Mouse (Mus musculus) adrenal gland, adult 18-20 months (tissue): ENCODE data around the gene Gm8300. TPM values are rescaled to one million over a fixed set of nuclear protein-coding genes. Genes with fewer than 3 reads are reported as not detected.
A peak's percentile ranks its signal among the peaks of the same experiment; 100 is the strongest.
"Not testable (repeated sequence)": the region's sequence is repeated elsewhere in the genome, so short reads cannot be mapped to it uniquely, and the experiment has no call there.

ENCODE experiments used
- DNase-seq, 2 experiments: peaks; one replicate each; pipeline ENCODE4 v3.0.0; 2021 to 2022; ENCODE audit warnings: low spot score in 2 of 2
- long read RNA-seq, 2 experiments: library from polyadenylated mRNA; stranded (forward); transcript quantifications; one replicate each; pipeline ENCODE4 v2.0.0; 2021
- total RNA-seq, 2 experiments: library from RNA; stranded (reverse); gene quantifications; 1 replicate in 1 of 2; 2 replicates in 1 of 2; pipeline ENCODE4 v1.2.3; 2021

Gm8300 gene
- total RNA-seq: not detected
- long read RNA-seq, experiment 1: 0 reads
- long read RNA-seq, experiment 2: 0 reads

DNA sequence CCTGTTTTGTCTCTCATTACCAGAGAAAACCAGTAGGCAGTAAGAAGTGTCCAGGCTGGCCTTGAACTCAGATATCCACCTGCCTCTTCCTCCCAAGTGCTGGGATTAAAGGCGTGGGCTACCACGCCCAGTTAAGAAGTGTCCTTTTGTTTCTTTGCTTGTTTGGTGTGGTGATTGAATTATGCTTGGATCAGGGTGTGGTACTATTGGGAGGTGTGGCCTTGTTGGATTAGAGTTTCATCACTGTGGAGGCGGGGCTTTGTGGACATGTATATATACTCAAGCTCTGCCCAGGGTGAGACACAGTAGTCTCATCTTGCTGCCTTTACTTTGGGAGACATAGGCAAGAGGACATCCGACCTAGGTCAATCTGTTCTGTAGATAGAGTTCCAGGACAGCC lies at the start of gene Gm8300:
Gene Gm8300, plus strand, starts transcription at position 301 of the 400 bp plus-strand sequence.
- DNase-seq: not testable (repeated sequence)

DNA sequence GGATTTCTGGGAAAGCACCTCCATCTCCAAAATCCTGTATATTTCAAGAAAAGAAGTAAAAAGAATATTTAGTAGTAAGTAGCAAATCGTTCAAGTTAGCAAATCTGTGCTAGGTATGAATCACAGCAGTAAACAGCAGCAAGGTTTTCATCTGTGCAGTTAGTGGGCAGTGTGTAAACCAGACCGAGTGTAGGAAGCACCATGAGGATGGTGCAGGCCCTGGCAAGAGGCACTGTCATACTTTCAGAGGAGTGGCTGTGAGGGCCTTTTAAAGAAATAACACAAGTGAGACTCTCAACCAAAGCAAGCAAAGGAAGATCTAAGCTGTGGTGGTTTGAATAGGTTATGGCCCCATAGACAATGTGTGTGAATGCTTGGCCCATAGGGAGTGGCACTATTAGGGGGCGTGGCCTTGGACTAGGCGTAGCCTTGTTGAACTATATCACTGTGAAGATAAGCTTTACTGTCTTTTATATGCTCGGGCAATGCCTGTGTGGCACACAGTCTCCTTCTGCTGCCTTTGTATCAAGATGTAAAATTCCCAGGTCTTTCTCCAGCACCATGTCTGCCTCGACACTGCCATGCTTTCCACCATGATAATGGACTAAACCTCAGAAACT lies 49.3 kb upstream of the Gm8300 start:
- DNase-seq: no peak

DNA sequence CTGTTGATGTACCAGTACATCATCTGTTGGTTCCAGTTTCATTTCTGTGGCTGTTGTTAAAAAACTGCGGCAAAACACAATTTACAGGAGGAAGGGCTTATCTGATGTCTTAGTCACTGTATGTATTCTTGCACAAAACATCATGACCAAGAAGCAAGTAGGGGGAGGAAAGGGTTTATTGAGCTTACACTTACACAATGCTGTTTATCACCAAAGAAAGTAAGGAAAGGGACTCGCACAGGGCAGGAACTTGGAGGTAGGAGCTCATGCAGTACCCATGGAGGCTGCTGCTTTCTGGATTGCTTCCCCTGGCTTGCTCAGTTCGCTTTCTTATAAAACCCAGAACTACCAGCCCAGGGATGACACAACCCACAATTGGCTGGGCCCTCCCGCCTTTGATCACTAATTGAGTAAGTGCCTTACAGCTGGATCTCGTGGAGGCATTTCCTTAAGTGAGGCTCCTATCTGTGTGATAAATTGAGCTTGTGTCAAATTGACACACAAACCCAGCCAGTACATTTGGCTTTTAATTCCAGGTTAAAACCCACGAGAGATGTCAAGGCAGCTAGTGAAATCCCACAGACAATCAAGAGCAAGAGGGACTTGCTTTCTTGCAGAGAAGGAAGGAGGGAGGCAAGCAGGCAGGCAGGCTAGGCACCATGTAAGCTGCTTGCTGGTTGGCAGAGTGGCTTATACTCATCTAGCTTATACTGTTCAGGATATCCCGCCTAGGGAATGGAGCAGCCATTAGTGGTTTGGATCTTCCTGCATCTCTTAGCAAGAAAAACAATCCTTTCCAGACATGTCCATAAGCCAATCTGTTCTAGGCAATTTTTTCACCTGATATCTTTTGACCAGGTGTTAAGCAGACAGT lies 43.6 kb upstream of the Gm8300 start:
- no peak for DNase-seq

DNA sequence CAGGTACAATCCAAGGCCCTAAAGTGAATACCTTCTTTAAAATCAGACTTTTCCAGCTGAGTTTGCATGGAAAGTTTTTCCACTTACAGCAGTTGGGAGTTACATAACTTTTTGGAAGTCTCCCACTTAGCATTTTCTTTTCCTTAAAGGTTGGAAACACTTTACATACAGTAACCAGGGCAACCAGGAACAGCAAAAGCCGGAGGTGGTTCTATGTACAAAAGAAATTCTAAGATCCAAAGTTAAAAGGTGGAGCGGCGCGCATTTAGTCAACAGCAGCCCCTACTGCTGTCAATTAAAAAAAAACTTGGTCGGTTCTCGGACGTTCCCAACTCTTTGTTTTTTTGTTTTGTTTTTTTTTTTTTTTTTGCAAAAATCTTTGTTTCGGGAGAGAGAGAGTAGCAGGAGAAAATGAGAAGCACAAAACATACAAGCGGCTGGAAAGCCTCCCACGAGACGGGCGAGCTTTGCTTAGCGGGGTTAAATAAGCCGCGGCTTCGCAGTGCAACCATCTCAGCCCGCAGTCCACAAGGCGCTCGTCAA lies 42.6 kb upstream of the Gm8300 start:
- DNase-seq: no peak

DNA sequence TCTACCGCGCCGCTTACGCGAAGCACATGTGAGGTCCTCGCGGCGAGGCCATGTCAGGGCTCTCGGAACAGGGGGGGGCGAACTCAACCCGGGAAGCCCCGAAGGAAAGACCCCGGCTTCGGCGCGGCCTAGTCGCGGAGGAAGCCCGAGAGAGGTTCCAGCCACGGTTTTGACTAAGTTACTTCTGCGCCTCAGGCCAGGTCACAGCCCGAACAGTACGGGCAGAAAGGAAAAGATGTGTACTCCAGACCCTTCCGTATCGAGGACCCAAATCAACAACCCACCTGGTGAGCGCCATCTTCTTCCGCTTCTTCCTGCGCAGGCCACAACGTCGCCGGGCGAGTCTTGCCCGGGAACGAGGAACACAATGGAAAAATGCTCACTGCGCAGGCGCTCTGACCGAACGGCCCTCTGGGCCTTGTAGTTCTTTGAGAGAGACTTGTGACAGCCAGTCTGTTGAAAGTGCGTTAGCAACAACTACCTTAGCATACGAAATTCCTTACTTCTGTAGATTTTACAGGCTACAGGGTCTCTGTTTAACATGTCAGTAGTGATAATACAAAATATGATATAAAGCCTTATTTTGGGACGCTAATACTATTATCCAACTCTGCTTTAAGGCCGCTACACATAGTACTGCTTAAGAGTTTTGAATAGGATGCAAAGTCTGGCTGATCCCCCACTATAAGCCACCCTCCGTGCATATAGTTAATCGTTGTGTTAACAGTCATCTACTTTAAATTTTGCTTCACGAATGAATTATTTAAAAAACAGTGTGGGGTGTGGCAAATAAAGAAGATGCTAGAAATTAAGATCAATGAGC lies 41.9 kb upstream of the Gm8300 start, which contains the start of gene Snw1:
Gene Snw1, minus strand, starts transcription at position 311 of the 823 bp plus-strand sequence.
- DNase-seq: peak; percentile 88 to 91

DNA sequence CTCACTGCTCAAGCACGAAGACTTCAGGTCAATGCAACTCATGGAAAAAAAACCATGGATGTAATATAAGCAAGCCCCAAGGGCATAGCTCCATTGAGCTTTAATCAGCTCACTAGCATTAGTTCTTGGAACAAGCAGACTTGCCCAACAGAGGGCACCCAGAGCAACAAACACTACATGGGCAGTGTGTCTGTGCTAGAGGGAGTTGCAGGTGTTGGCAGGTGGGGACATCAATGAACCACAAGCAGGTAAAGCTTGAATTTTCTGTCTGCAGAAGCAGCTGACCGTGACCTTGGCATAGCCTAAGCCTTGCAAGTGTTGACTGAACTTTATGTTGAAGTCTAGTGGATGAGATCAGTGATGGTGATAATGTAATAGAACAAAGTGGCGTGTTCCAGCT lies 39.4 kb upstream of the Gm8300 start:
- no peak for DNase-seq

DNA sequence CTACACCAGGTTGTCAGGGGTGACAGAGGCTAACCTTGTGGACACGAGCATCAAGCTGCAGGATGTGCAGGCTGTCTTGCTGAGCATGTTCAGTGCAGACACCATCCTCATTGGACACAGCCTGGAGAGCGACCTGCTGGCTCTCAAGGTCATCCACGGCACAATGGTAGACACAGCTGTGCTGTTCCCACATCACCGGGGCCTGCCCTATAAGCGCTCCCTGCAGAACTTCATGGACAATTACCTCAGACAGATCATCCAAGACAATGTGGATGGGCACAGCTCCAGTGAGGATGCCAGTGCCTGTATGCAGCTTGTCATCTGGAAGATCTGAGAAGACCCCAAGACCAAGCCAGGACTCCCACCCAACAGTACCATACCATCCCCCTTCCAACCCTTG lies 31.6 kb upstream of the Gm8300 start:
- DNase-seq: not testable (repeated sequence)

DNA sequence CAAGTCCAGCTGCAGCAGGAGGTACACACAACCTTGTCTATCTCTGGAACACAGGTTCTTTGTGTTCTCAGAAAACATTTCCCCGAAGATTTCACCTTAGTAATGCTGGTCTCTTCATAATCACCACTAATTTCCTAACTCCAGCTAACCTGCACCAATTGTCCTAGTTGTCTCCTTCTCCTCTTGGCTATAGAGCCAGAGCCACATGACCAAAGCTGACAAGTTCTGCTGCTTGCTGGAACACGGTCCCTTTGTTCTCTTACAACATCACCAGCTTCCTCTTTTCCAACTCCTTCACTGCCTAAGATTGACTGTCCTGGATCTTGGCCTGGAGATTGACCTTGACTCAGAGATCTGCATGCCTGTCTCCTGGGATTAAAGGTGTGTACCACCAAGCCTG lies 25.4 kb upstream of the Gm8300 start:
- DNase-seq: not testable (repeated sequence)

DNA sequence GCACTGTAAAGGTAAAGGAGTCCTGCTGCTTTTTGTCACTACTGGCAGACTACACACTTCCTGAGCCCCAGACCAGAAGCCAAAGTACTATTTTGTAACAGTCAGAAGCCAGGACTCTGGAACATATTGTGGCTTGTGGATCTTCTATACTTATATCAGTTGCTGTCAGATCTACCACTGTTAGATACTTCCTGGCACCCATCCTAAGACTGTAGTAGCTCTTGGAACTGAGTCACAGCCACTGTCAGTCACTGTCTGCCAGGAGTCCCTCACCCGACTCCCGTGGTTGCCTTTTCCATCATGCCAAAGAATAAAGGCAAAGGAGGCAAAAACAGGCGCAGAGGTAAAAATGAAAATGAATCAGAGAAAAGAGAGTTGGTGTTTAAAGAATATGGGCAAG lies 19.7 kb upstream of the Gm8300 start, which contains the start of gene Gm5788:
Gene Gm5788, plus strand, starts transcription at position 301 of the 400 bp plus-strand sequence.
- DNase-seq: not testable (repeated sequence)

DNA sequence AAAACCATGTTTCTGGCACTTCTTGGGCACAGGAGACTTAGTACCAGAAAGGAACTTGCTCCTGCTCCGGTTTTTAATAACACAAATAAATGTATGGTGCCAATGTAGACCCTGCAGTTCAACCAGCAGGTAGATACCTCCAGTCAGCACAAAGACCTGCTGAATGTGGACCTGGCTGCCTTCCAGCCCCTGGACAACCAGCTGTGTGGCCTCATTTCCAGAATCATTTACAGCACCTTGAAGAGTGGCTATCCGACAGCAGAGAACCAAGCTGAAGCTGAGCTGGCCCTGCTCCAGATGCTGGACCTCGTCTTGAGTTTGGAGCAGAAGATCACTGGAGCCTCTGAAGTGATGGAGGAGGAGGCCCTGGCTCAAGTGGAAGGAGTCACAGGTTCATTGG lies 5.5 kb downstream of the Gm8300 start:
- not testable (repeated sequence) for DNase-seq

DNA sequence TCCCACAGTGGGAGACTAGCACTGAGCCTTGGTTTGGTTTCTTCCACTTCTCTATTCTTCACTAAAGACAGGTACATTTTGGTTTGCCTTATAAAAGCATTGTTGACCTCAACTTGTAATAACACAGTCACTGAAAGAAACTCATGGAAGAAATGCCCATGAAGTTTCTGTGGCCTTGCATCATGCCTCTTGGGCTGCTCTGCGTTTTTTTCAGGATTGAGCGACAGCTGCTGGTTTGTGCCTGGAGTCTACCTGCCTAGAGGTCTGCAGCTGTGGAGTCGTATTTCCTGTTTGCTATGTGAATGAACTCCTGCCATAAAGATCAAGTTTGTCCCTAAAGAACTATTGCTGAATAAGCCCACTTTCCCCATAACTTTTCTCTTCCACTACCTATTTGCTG lies 29.8 kb downstream of the Gm8300 start:
- no peak for DNase-seq

DNA sequence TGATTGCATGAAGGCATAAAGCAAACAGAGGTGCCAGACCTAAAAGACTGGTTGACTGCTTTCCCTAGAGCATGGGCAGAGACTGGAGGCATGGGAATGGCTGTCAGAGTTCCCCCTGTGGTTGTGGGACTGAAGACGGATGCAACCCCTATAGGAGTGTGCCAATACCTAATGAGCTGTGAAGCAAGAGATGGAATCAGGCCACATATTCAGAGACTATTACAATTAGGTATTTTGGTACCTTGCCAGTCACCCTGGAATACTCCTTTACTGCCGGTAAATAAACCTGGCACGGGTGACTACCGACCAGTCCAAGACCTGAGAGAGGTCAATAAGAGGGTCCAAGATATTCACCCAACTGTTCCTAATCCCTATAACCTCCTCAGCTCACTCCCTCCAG lies 36.5 kb downstream of the Gm8300 start:
- not testable (repeated sequence) for DNase-seq

Other genes starting within 250 kb of the Gm8300 start
- 10 to 100 TPM; 35.9 to 40.3 TPM for gene Vipas39, start 248.1 kb upstream of the Gm8300 start, total RNA-seq
- 100 to 1,000 TPM; 235 to 276 TPM for gene Ahsa1, start 247.8 kb upstream of the Gm8300 start, total RNA-seq
- under 1 TPM in 1 of 2 experiments, not detected in 1; 0.13 TPM for gene Ism2, start 214.6 kb upstream of the Gm8300 start, total RNA-seq
- gene Sptlc2, start 126.0 kb upstream of the Gm8300 start, total RNA-seq: 100 to 1,000 TPM; 124 to 260 TPM
- gene Slirp, start 70.4 kb upstream of the Gm8300 start, total RNA-seq: 100 to 1,000 TPM; 163 to 186 TPM
- 10 to 100 TPM; 24.9 to 25.1 TPM for gene Alkbh1, start 70.3 kb upstream of the Gm8300 start, total RNA-seq
- 10 to 100 TPM; 64.8 to 70.6 TPM for gene Snw1, start 42.0 kb upstream of the Gm8300 start, total RNA-seq
- gene Gm5788, start 19.6 kb upstream of the Gm8300 start, total RNA-seq: not detected
- gene Oog1, start 88.4 kb downstream of the Gm8300 start, total RNA-seq: not detected
- not detected for gene Gm4027, start 104.6 kb downstream of the Gm8300 start, total RNA-seq
- gene Gm16381, start 130.3 kb downstream of the Gm8300 start, total RNA-seq: not detected